Mouse (Mus musculus) frontal cortex, postnatal 25 days (tissue): Measurements from ENCODE around the gene Lipc.
A peak's percentile ranks its signal among the peaks of the same experiment; 100 is the strongest.

Experiments
- DNase-seq, 2 experiments: peaks; one replicate each; pipeline ENCODE4 v3.0.0; 2022; ENCODE audit warnings: low spot score in 2 of 2

Gene Lipc

DNA sequence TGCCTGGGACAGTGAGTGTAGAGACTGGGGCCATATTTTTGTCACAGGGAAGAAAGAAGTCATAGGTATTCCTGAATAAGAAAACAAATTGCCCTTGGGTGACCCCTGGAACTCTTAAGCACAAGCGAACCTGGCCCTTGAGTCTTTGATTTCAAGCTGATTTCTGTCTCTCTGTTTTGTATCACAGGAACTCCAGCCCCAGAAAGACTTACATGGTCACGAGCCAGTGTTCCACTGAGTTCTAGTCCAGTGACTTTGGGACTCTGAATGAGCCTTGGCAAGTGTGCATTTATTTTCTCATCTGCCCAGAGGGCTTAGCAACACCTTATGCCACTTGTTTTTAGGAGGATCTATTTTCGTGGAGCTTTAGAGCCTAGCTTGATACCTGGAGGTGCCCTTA is 5.7 kb upstream of the Lipc start:
- DNase-seq: no peak

DNA sequence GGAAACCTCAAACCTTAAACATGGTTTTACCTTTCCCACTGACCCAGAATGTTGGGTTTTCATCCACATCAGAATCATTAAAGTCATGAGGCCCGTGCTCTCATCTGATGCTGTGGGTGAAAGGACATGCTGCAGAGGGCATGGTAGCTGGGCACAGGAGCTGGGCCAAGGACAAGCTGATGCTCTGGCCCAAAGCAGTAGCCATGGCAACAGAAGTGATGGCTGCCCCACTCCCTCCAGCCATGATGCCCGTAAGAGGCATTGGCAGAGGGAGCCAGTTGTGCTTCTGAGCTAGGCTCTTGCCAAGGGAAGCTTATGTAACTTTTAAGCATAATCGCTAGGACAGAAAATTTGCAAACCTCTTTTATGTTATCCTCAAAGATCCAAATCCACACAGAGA is 2.2 kb upstream of the Lipc start:
- DNase-seq: no peak

DNA sequence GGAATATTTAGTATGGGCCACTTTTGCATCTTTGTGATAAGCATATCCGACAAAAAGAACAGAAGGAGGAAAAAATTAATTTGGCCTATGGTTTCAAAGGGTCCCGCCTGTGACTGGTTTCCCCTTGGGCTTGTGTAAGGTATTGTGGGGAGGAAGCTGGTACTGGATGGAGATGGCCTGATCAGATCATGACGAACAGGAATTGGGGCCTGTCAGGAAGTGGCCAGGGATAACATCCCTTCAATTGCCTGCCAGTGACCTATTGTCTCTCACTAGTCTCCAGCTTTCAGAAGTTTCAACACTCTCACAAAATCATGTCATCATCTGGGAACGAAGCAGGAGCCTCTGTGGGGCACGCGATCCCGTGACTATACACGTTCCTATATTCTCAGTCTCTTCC is 2.7 kb downstream of the Lipc start:
- DNase-seq: no peak

DNA sequence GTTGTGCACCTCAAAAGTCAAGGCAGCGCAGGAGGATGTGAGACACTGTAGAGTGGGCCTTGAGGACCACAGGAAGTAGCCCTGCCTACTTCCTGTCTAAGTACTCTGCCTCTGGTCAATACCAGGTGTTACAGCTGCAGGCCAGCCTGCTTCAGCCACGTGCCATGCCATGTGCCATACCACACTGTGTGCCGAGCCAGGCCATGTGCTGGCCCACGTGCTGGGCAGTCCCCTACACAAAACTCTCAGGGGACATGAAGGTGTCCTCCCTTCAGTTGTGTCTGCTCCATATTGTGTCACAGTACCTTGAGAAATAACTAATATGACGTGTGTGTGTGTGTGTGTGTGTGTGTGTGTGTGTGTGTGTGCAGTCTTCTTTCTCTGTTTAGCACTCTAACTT is 4.7 kb downstream of the Lipc start:
- DNase-seq: no peak

DNA sequence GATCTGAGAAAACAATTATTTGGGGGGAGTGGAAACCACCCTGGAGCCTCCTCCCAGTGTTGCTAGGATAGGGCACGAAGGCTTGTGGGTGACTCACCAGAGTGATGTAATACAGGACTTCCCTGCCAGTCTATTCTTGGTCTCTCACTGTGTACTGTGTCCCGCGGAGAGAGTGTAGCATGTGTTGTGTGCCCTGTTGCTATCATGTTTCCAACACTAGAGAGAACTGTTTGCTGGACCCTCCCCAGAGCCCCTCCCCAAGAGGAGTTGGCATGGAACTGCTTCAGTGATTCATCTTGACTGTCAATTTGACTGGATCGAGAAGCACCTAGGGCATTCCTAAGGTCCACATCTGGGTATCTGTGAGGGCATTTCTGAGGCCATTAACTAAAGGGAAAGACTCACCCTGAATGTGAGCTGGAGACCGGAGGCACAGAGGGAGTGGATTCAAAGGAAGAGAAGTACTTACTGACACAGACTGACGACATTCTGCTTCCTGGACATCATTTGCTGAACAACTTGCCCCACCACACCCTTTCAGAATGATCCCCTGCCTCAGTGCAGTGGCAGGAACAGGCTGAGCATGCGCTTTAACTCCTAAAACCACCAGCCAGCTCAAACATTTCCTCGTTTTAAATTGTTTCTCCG is 9.2 kb downstream of the Lipc start:
- DNase-seq: no peak

DNA sequence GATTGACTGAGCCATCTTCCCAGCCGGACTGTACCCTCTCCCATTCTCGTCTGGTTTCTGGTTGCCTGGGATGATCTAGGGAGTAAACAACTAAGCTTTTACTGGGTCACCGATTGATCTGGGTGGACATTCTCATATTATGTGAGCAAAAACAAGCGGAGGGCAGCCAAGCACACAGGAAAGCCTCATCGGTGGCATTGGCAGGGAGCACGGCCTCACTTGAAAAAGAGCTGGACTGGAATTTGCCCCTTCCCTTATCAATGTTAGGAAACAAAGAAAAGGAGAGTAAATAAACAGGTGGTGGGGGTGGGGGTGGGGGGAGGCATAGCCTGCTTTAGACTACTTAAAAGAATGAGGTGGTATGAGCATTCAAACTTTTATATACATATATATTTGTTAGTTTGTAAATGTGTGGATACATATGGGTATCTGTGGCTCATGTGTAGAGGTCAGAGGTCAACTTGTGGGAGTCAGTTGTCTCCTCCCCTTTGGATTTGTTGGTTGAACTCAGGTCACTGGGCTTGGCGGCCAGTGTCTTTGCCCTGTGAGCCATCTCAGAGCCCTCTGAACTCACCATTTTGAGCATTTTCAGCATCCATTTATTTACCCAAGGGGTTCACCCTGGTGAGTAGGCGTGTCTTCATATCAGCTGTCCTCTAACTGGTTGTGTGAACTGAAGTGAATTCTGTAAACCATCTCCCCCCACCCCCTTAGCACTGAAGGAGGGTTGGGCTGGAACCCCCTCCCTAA is 12.1 kb downstream of the Lipc start:
- no peak for DNase-seq

DNA sequence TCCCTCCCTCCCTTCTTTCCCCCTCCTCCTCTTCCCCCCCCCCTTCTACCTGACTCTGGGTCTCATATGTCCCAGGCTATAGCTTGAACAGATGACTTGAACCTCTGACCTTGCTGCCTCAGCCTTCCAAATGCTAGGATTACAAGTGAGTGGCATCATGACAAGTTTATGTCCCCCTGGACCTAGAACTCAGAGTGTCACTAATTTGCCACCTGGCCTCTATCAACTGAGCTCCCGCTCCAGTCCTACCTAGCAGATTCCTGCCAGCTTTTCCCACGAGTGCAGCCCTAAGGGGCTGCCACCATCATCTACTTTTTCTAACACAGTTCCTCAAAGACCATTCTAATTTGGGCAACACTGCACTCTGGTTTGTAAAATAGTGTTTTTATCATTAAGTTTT is 13.2 kb downstream of the Lipc start:
- DNase-seq: no peak

DNA sequence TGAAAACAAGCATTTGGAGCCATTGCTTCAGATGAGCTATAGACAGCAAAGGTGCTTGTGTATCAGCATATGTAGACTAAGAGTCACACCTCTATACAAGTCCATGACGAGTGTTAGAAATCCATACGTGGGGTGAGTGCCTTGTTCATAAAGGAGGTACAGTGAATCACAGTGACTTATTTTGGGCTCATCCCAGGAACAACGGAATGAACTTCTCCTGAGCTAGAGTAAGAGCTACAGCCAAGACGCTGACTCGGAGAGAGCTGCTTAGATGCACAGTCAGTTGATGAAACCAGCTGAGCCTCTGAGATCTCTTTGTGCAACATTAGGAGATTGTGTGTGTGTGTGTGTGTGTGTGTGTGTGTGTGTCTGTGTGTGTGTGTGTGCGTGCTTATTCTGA is 13.9 kb downstream of the Lipc start:
- DNase-seq: no peak

DNA sequence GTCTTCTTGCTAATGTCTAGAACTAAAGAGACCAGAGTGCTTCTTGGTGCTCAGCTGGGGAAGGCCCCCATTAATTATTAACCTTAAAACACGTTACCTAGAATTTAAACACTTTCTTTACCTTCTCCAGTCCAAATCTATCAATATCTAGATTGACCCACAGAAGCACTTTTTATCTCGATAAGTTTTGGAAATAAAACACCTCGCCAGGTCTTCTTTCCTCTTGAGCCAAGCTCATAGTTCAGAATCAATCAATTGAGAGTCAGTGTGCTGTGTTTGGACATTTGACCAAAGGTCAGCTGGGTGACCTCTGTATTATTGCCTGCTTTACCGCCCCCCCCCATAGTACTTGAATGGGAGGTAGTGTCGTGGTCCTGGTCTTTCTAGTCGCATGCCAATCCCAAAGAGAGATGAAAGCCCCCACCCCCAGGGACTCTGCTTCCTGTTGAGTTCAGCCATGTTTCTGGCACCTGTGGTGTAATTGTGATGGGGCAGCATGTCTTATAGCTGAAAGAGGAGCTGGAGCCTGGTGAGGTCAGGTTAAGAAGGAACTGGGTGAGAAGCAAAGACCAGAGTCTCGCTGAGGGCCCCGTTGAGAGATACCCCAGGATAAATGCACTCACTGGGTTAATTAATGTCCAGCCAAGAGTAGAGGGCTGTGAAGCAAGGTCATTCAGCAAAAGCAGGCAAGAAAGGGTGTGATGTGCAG is 17.3 kb downstream of the Lipc start:
- DNase-seq: no peak

DNA sequence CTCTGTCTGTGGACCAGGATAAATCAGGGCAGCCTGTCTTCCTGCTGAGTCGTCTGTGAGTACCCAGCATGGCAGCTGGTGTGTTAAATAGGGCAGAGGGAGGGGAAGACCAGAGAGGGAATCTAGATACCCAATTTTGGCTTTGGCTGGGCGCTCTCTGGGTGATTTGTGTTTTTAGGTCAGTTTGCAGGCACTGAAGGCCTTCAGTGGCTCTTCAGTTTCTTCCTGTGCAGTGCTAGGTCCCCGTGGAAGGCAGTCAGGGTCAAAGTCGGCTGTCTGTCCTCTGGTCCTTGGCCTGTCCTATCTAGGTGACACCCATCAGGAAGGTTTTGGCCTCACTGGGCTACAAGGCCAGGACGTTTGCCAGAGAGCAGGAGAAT is 21.4 kb downstream of the Lipc start:
- DNase-seq: no peak

DNA sequence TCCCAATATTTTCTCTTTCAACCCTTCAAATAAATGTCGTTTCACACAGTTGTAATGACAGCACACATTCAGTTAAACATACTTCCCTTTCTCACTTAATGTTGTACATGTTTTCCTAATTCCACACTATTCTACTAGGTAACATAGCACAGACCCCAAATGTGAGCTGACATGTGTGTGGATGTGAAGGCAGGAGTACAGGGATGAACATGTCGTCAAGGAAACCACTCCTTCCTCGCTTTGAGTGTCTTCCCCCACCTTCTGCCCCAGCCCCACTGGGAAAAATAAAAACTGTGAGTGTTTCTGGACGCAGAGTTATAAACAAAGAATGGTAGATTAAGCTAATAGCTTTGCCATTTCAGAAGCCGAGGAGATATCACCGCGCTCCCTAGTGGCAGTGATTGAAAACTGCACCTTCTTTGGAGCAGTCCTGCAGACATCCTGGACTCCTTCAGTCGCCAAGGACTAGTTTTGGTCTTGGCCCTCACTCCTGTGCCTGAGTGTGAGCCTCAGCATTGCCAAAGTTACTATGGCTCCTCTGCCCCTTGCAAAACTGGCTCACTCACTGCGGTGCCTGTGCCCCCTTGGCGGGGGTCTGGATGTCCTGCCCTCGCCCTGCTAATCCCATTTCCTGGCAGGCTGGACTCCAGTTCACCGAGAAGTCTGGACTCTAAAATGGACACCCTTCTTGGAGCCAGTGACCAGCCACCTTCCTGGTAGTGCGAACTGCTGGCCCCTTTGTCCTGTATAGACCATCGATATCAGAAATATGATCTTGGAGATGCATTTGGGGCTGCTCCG is 22.0 kb downstream of the Lipc start:
- DNase-seq: no peak

DNA sequence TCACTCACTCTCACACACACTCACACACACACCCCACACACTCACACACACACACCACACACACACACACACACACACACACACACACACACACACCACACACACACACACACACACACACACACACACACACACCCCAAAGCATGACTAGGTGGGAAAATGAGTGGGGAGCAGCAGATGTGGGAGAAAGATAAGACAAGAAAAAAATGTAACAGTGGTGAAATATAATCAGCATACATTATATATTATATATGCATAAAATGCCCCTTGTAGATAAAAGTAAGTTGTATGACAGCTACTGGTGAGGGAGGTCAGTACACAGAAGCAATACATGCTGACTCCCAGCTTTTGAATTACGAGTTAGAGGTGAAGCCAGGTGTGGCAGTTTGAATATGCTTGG is 23.6 kb downstream of the Lipc start:
- DNase-seq: no peak

DNA sequence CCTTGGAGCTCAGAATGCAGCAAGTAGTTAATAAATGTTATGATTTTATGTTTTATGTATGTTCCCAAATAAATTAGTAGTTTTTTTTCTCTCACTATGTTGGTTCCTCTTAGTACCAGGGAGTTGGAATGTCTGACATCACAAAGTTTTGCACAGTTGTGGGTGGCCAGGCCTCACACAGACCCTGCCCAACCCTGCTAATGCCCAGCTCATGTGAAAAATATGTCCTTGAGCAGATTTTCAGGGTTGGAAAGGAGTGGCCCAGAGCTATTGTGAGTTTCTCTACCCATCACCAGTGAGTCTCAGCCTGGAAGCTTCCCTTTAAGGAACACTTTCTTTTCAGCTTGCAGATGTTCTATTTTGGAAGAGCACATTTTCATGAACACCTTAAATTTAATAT is 24.3 kb downstream of the Lipc start:
- no peak for DNase-seq

DNA sequence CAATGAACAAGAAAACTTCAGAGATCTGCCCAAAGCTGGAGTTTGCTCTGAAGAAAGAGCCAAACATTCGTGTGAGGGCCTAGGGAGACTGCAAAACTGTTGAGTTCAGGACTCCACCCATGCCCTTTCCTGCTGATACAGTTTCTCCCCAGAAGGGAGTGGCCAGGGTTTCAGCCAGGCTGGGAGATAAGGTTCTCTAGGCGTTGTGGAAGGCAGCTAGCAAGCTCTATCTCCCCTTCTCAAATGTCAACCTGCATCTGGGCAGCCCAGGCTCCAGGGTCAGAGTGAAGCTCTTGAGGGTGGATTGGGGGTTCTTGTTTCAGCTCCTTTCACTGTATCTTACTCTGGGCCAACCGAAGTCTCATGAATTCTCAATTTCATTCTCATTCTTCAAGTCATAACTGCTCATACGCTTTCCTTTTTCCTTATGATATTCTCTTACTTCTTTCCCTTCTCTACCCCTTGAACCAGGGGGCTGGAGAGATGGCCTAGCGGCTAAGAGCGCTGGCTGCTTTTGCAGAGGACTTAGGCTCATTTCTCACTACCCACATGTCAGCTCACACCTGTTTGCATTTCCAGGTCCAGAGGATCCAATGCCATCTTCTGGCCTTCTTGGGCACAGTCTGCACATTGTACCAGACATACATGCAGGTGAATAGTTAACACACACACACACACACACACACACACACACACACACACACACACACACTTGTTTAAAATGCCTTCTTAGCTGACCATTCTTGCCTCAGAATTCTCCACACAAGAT is 25.0 kb downstream of the Lipc start:
- DNase-seq: no peak

DNA sequence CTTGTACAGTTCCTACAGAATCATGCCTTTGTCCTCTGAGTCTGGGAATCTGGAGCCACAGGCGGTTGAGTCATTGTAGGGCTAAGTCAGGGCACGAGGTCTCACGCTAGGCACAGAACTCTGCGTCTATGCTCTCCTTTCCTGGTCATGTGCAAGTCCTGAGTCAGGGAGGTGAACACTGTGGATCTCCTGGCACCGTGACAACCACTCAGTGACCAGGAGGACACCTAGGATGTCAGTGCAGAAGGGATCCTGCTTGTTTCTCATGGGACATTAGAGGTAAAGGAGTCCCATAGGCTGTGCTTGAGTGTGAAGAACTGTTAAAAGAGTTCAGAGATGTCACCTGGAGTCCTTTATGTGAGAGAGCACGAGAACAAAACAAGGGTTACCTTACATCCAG is 26.8 kb downstream of the Lipc start:
- no peak for DNase-seq

DNA sequence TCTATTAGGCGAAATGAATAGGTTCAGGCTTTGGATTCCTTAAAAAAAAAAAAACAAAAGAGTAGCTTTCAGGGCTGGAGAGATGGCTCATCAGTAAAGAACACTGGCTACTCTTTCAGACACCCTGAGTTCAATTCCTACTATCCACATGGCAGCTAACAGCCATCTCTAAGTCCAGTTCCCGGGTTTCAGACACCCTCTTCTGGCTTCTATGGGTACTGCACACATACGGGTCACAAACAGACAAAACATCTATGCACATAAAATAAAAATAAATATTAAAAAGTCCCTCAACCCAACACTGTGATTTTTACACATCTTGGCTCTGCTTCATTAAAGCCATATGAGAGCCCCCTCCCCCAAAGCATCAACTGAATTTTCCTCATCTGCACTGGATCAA is 27.3 kb downstream of the Lipc start:
- no peak for DNase-seq

DNA sequence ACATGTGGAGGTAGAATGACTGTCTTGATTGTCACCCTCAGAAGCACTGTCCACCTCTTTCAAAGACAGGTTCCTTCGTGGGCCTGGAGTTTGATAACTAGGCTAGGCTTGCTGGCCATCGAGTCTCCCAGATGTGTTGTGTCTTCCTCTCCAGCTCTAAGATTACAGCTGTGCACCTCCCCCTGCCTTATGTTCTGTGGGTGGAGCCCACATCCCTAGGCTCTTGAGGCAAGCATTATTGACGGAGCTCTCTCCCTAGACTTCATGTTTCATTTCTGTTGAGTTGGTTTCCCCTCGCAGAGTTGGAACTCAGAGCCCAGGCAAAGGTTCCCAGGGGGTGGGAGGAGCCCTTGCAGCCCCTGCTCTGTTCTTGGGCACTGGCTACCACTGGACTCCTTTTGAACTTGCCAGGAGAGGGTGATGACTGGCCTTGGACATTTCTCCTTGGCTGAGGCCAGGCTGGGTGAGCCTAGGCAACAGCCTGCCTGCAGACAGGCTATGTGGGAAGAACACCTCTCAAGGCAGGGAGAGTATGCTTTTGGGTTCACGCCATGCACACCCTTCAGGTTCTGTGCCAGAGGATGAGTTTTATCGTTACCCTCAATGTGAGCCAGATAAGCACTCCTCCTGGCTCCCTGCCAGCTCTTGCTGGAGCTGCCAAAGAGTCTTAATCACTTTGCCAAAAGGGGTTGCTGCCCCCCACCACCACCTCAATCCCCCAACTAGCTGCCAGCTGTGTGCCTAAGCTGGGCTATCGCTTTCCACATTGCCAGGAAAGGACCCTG is 30.1 kb downstream of the Lipc start:
- peak in 1 of 2 experiments; percentile 21 for DNase-seq

DNA sequence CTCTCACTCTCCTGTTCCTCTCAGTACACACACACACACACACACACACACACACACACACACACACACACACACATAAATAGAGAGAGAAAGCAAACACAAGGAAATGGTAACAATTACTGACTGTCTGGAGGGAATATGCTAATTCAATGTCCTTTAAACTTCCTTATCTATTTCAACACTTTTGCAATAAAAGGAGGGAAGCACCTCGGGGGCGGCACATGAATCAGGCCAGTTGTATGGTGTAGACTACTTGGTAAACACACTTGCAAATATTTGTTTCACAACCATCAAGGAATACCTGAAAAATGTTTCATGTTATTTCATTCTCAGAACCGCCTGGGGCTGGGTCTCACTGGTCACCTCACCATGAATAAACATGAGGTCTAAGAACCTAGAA is 30.9 kb downstream of the Lipc start:
- no peak for DNase-seq

DNA sequence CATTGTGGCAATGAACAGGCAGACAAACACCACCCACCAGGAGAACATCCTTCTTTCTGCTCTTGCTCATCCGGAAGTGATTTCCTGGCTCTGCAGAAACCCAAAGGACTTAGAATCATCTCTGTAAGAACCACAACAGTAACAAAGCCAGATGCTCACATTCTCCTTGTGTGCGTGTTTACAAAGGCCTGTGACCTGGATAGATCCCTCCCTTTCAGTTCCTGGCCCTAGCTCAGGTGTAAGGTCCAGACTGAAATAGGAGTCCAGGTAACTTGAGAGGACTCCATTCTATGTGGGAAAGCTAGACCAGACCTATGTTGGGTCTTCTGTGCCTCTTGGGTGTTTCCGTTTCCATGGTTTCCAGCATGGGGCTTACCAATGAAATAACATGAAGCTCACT is 32.8 kb downstream of the Lipc start:
- DNase-seq: no peak

DNA sequence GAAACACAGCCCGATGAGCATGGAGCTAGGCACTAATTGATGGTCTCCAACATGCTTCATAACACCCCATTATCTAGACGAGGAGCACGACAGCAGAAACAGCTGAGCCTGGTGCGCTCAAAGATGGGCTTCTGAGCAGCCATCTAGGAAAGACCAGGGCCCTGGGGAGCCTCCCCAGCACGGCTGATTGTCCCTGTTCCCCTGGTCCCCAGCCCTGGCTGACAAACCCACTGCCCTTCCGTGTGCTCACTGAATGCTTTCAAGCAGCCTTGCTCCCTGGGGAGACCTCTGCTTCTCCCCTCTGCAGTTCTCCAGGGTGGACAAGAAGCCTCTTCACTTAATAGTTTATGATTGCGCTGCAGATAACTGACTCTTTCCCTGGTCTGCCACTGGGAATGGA is 35.5 kb downstream of the Lipc start:
- no peak for DNase-seq

DNA sequence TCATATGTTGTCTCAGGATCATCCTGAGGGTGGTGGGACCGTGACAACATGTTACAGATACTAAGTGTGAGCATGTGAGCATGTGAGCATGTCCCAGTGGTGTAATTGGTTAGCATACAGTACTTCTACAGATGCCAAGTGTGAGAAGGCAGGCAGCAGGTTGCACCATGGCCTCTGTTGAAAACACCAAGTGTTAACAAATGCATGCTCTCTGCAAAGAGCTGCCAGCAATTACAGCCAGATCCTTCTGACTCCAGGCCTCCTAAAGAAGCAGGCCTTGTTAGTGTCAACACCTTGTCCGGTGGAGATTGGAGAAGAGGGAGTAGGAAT is 36.7 kb downstream of the Lipc start:
- DNase-seq: no peak
